Mouse (Mus musculus) stomach, embryonic 14.5 days (tissue): ENCODE measurements at regions not wholly inside any gene's neighbourhood (a gene's known extent, or its start where the extent isn't known, plus 50 kb on each side); places are given as distances from the start of the nearest gene placed in this dataset.

Source experiments
- ATAC-seq: fragments of 200-750 bp; cut with Nextera tagmentation; 2 replicates; pipeline ENCODE4 v1.8.0; 2017; ENCODE audit warnings: low read depth, moderate TSS enrichment; ENCODE audit not compliant: insufficient number of reproducible peaks, insufficient read depth, low FRiP score
- H3K27ac ChIP-seq: fragments of 300-500 bp; sonication (generic); 2 replicates; pipeline ENCODE4 v1.5.1; 2014; ENCODE audit warnings: mild to moderate bottlenecking, low read length, moderate library complexity, mixed read lengths
- H3K27me3 ChIP-seq: fragments of 300-500 bp; sonication (generic); 2 replicates; pipeline ENCODE4 v1.6.1; 2014; ENCODE audit warnings: low read length, control low read depth, mixed read lengths; ENCODE audit not compliant: control insufficient read depth, insufficient read depth
- H3K36me3 ChIP-seq: fragments of 300-500 bp; sonication (generic); 2 replicates; pipeline ENCODE4 v1.6.1; 2014; ENCODE audit warnings: mild to moderate bottlenecking, control low read depth, low read length, moderate library complexity, mixed read lengths; ENCODE audit not compliant: control insufficient read depth, insufficient read depth
- H3K4me1 ChIP-seq: fragments of 300-500 bp; sonication (generic); 2 replicates; pipeline ENCODE4 v1.6.1; 2014; ENCODE audit warnings: low read length, control low read depth, mixed read lengths; ENCODE audit not compliant: control insufficient read depth, insufficient read depth
- H3K4me2 ChIP-seq: fragments of 300-500 bp; sonication (generic); replicated peaks from 2 replicates; pipeline ENCODE4 v1.6.1; 2014; ENCODE audit warnings: low read depth, low read length, control low read depth
- H3K4me3 ChIP-seq: fragments of 300-500 bp; sonication (generic); 2 replicates; pipeline ENCODE4 v1.5.1; 2014; ENCODE audit warnings: low read depth, low read length, control low read depth
- H3K9ac ChIP-seq: fragments of 300-500 bp; sonication (generic); replicated peaks from 2 replicates; pipeline ENCODE4 v1.6.1; 2014; ENCODE audit warnings: low read depth, mild to moderate bottlenecking, control low read depth, low read length, moderate library complexity, mixed read lengths
- H3K9me3 ChIP-seq: fragments of 300-500 bp; sonication (generic); 2 replicates; pipeline ENCODE4 v1.6.1; 2016; ENCODE audit warnings: low read depth, low read length, control low read depth; ENCODE audit not compliant: control insufficient read depth
- WGBS: fragments of 180-500 bp; shearing (Covaris S2); extraction: QIAGEN DNeasy Blood & Tissue Kit; methylation state at CpG from one replicate; pipeline ENCODE4 v1.1.7; 2014; 5-methylcytosine and 5-hydroxymethylcytosine counted together

DNA sequence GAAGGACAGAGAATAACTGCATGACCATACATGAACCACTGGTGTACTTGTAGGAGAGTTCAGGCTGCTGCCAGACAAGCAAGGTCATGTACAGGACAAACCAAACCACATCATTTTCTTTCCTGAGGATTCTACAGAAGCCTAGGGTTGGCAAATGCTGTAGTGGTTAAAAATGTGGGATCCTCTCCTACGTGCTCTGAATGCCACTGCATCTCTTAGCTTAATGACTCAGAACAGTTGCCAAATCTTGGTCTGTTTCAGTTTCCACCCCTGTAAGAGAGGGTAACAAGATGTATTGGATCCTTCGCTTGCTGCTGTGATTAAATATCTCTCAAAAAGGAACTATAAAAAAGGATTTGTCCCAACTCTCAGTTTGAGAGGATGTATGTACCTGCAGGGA, 938.1 kb downstream of the 4930444P10Rik start:
- Histone ChIP-seq H3K9me3 (no peaks in the 10 kb centered on the region), H3K27ac (no peak overlapping the region), H3K4me2 (no peak overlapping the region), H3K4me1 (no peaks in the 10 kb centered on the region), H3K4me3 (no peak overlapping the region), H3K36me3 (no peaks in the 10 kb centered on the region), H3K27me3 (no peaks in the 10 kb centered on the region), H3K9ac (no peak overlapping the region)
- 84% methylated on average over 2 of the region's 2 CpGs for WGBS
- no peak for ATAC-seq

DNA sequence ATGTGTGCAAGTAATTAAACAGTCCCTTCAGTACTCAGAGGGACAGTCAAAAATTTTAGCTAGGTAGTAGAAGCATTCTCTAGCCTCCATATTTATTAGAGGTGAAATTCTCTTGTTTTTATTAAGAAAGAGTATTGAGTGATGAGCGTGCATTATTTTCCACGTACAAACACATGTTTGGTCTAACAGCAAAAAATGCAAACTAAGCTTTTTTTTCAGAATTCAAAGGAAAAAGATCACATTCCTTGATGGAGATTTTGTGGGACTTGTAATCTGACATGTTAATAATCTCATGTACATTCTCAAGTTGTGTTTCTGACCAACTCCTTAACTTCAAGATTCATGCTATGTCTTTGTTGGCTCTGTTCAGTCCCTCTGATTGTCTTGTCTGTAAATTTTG, 939.2 kb downstream of the 4930444P10Rik start:
- H3K27me3 ChIP-seq = no peaks in the 10 kb centered on the region
- H3K4me2 ChIP-seq = no peak overlapping the region
- H3K9ac ChIP-seq = no peak overlapping the region
- 95% methylated on average over 2 of the region's 2 CpGs for WGBS
- no peaks in the 10 kb centered on the region for H3K36me3 ChIP-seq
- H3K9me3 ChIP-seq = no peaks in the 10 kb centered on the region
- ATAC-seq = no peak
- no peak overlapping the region for H3K27ac ChIP-seq
- no peaks in the 10 kb centered on the region for H3K4me1 ChIP-seq
- no peak overlapping the region for H3K4me3 ChIP-seq

- H3K9ac ChIP-seq = no peak overlapping the region
These were observed 949.1 kb downstream of the 4930444P10Rik start for GRCm38 (mm10) chr1:15143922-15144591.

GRCm38 (mm10) chr1:15118462-15118861, 974.7 kb downstream of the 4930444P10Rik start:
- no peak overlapping the region for H3K27ac ChIP-seq
- 18% methylated on average over 3 of the region's 3 CpGs for WGBS
- H3K4me2 ChIP-seq = no peak overlapping the region
- H3K27me3 ChIP-seq = no peaks in the 10 kb centered on the region
- no peak overlapping the region for H3K4me3 ChIP-seq
- H3K36me3 ChIP-seq = no peaks in the 10 kb centered on the region
- no peak for ATAC-seq
- no peaks in the 10 kb centered on the region for H3K4me1 ChIP-seq
- H3K9me3 ChIP-seq = no peaks in the 10 kb centered on the region
- H3K9ac ChIP-seq = no peak overlapping the region

More at GRCm38 (mm10) chr1:15143922-15144591, 949.1 kb downstream of the 4930444P10Rik start:
- Histone ChIP-seq H3K9me3 (no peaks in the 10 kb centered on the region), H3K4me1 (no peaks in the 10 kb centered on the region), H3K4me3 (no peak overlapping the region), H3K4me2 (no peak overlapping the region), H3K36me3 (no peaks in the 10 kb centered on the region), H3K27me3 (no peaks in the 10 kb centered on the region), H3K27ac (no peak overlapping the region)
- peak; percentile 80; the same call in 1 of the 2 replicates for ATAC-seq
- WGBS = 43% methylated on average over 1 of the region's 1 CpGs

- WGBS = 76% methylated on average over 2 of the region's 2 CpGs
- H3K4me1 ChIP-seq = no peaks in the 10 kb centered on the region
- H3K36me3 ChIP-seq = no peaks in the 10 kb centered on the region
These were observed 981.7 kb downstream of the 4930444P10Rik start for GRCm38 (mm10) chr1:15111420-15111819.

DNA sequence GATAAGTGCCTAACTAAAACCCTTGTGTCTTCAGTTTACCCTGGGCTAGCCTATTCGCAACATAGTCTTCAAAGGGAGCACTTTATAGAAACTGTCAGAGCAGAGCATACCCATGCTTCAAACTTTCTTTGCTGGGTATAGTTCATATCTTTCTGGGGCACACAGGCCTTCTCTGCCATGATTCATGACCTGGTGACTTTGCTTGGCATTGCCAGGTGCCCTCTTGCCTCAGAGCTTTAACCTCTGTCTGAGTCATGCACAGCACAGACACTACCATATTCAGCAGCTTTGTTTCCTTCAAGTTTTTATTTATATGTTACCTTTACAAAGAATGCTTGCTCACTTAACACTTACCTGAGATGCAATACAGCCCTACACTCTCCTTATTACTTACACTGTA, 1022.8 kb downstream of the 4930444P10Rik start:
- no peaks in the 10 kb centered on the region for H3K36me3 ChIP-seq
- WGBS = 94% methylated on average over 1 of the region's 1 CpGs
- H3K4me2 ChIP-seq = no peak overlapping the region
- H3K9me3 ChIP-seq = no peaks in the 10 kb centered on the region
- H3K27ac ChIP-seq = no peak overlapping the region
- ATAC-seq = no peak
- H3K4me1 ChIP-seq = no peaks in the 10 kb centered on the region
- no peak overlapping the region for H3K9ac ChIP-seq
- H3K4me3 ChIP-seq = no peak overlapping the region
- H3K27me3 ChIP-seq = no peaks in the 10 kb centered on the region

More at GRCm38 (mm10) chr1:15111420-15111819, 981.7 kb downstream of the 4930444P10Rik start:
- Histone ChIP-seq H3K4me2 (no peak overlapping the region), H3K27ac (no peak overlapping the region), H3K4me3 (no peak overlapping the region), H3K27me3 (no peaks in the 10 kb centered on the region), H3K9ac (no peak overlapping the region), H3K9me3 (no peaks in the 10 kb centered on the region)
- no peak for ATAC-seq

DNA sequence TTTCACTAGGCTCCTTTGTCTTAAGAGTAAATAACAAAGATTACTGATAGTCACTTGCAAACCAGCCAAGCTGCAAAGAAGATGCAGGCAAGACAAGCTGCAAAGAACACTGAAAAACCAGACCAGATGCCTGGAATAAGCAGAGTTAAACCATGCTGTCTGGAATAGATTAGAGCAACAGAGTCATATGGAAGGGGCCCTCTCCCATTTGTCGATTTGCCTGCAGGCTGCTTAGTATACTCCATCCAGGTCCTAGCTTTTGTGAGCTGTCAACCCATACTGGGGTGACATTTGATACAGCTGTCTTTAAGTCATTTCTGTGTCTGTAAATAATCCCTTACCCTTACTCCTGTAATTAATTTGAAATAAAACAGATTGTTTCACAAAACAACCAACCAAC, 1059.1 kb downstream of the 4930444P10Rik start:
- 57% methylated on average over 1 of the region's 1 CpGs for WGBS
- ATAC-seq = no peak

GRCm38 (mm10) chr1:15018460-15018779, 1074.7 kb downstream of the 4930444P10Rik start:
- Histone ChIP-seq H3K27ac (no peak overlapping the region), H3K36me3 (no peaks in the 10 kb centered on the region), H3K9ac (no peak overlapping the region), H3K4me3 (no peak overlapping the region), H3K4me1 (no peaks in the 10 kb centered on the region), H3K27me3 (no peaks in the 10 kb centered on the region), H3K9me3 (no peaks in the 10 kb centered on the region), H3K4me2 (no peak overlapping the region)
- WGBS = 94% methylated on average over 4 of the region's 4 CpGs
- ATAC-seq = no peak

More for the DNA sequence above, 1059.1 kb downstream of the 4930444P10Rik start:
- H3K27me3 ChIP-seq = no peaks in the 10 kb centered on the region
- H3K4me2 ChIP-seq = no peak overlapping the region
- H3K9ac ChIP-seq = no peak overlapping the region
- H3K4me3 ChIP-seq = no peak overlapping the region
- H3K36me3 ChIP-seq = no peaks in the 10 kb centered on the region
- no peaks in the 10 kb centered on the region for H3K9me3 ChIP-seq
- no peak overlapping the region for H3K27ac ChIP-seq
- H3K4me1 ChIP-seq = no peaks in the 10 kb centered on the region
